Mouse (Mus musculus) limb, embryonic 12.5 days (tissue): ENCODE measurements around the gene Olfr1465. TPM values are rescaled to one million over a fixed set of nuclear protein-coding genes. Genes with fewer than 3 reads are reported as not detected.

ENCODE experiments used
- ATAC-seq: fragments of 200-750 bp; cut with Nextera tagmentation; 2 replicates; pipeline ENCODE4 v1.8.0; 2017; ENCODE audit warnings: low read depth, moderate TSS enrichment; ENCODE audit not compliant: insufficient number of reproducible peaks, insufficient read depth, low FRiP score, low TSS enrichment
- H3K27ac ChIP-seq: fragments of 300-500 bp; sonication (generic); 2 replicates; pipeline ENCODE4 v1.5.1; 2016; ENCODE audit warnings: mild to moderate bottlenecking, moderate library complexity
- H3K27me3 ChIP-seq: fragments of 300-500 bp; sonication (generic); 2 replicates; pipeline ENCODE4 v1.6.1; 2016; ENCODE audit warnings: mild to moderate bottlenecking, moderate library complexity
- H3K36me3 ChIP-seq: fragments of 300-500 bp; sonication (generic); 2 replicates; pipeline ENCODE4 v1.6.1; 2016; ENCODE audit warnings: mild to moderate bottlenecking, moderate library complexity
- H3K4me1 ChIP-seq: fragments of 300-500 bp; sonication (generic); replicated peaks from 2 replicates; pipeline ENCODE4 v1.6.1; 2016
- H3K4me2 ChIP-seq: fragments of 300-500 bp; sonication (generic); 2 replicates; pipeline ENCODE4 v1.6.1; 2016; ENCODE audit warnings: mild to moderate bottlenecking, moderate library complexity
- H3K4me3 ChIP-seq: fragments of 300-500 bp; sonication (generic); replicated peaks from 2 replicates; pipeline ENCODE4 v1.5.1; 2016; ENCODE audit warnings: mild to moderate bottlenecking
- H3K9ac ChIP-seq: fragments of 300-500 bp; sonication (generic); replicated peaks from 2 replicates; pipeline ENCODE4 v1.6.1; 2016; ENCODE audit warnings: mild to moderate bottlenecking, moderate library complexity
- H3K9me3 ChIP-seq: fragments of 300-500 bp; sonication (generic); 2 replicates; pipeline ENCODE4 v1.6.1; 2016; ENCODE audit warnings: mild to moderate bottlenecking, moderate library complexity
- WGBS: fragments of 180-500 bp; shearing (Covaris S2); methylation state at CpG from one replicate; pipeline ENCODE4 v1.1.7; 2016; 5-methylcytosine and 5-hydroxymethylcytosine counted together
- polyA plus RNA-seq: library from polyadenylated mRNA; unstranded; fragments of >200 nt; fragmentation: Nextera tagmentation; extraction: Ambion mirVana; gene quantifications from 2 replicates; pipeline ENCODE4 v1.2.1, GENCODE M21; 2016

Gene Olfr1465
- not detected in 2 replicates for polyA plus RNA-seq

DNA sequence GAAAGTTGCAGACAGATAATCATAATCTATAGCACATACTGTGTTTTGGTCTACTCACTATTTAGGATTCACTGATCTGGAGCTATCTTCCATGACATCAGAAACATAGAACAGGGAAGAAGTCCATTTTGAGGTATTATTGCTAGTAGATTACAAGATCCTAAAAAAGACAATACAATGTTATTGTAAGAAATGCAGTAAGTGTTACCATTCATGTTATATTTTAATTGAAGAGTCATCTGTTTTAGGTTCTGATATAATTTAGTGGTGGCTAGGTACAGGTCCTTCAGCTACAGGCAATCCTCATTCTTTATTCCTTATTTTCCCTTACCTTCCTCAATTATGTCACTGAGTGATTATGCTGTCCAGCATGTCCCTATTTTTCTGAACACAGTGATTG lies at the start of gene Olfr1465:
Gene Olfr1465 (minus strand): TSS at position 101 of the 400 bp plus-strand sequence.
- no peak for ATAC-seq
- Histone ChIP-seq H3K4me2 (no peak within 1 kb of the TSS), H3K27ac (no peak within 1 kb of the TSS), H3K4me1 (no peaks in the 10 kb centered on the region), H3K9me3 (peaks cover 7% of the 10 kb centered on the region; the same call in 1 of the 2 replicates), H3K4me3 (no peak within 1 kb of the TSS), H3K27me3 (no peaks in the 10 kb centered on the region), H3K9ac (no peak within 1 kb of the TSS), H3K36me3 (no peaks in the 10 kb centered on the region)

DNA sequence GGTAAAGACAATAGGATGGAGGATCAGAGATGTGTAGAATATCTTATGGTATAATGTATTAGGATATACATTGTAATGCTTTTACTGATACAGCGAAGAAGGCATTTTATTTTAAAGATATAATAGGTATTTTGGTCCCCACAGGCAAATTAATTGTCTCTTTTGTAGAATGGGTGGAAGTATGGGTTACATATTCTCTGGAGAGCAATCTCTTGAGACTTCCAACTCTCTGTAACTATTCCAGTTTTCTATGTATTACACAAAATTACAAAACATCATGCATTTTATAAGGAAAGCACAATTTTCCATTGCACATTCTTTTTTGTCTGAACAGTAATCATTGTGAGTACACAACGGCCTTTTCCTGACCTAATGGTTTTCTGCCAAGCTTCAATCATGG lies 46.6 kb upstream of the Olfr1465 start, which contains the start of gene Olfr1467:
Gene Olfr1467 (plus strand): TSS at position 301 of the 400 bp plus-strand sequence.
- Histone ChIP-seq H3K36me3 (no peaks in the 10 kb centered on the region), H3K4me1 (no peaks in the 10 kb centered on the region), H3K27ac (no peak within 1 kb of the TSS), H3K4me3 (no peak within 1 kb of the TSS), H3K9ac (no peak within 1 kb of the TSS), H3K27me3 (no peaks in the 10 kb centered on the region), H3K4me2 (no peak within 1 kb of the TSS), H3K9me3 (peaks cover 15% of the 10 kb centered on the region)
- no peak for ATAC-seq
- 70% methylated on average over 2 of the region's 2 CpGs for WGBS

- Histone ChIP-seq H3K9me3 (peaks cover 15% of the 10 kb centered on the region; the same call in 1 of the 2 replicates), H3K36me3 (no peaks in the 10 kb centered on the region), H3K4me1 (no peaks in the 10 kb centered on the region), H3K27ac (no peak within 1 kb of the TSS), H3K27me3 (no peaks in the 10 kb centered on the region), H3K4me2 (no peak within 1 kb of the TSS), H3K9ac (no peak within 1 kb of the TSS), H3K4me3 (no peak within 1 kb of the TSS)
- WGBS: 84% methylated on average over 2 of the region's 2 CpGs
- ATAC-seq: no peak
Measured at GRCm38 (mm10) chr19:13338562-13338961, 23.2 kb upstream of the Olfr1465 start, which contains the start of gene Olfr1466. Gene Olfr1466 (plus strand): TSS chr19:13338862.

Other genes with a start within 250 kb of the Olfr1465 start
- not detected in 2 replicates for gene Olfr1457, start 217.7 kb downstream of the Olfr1465 start, polyA plus RNA-seq
- not detected in 2 replicates for gene Olfr1458, start 208.8 kb downstream of the Olfr1465 start, polyA plus RNA-seq
- gene Olfr1459, start 166.0 kb downstream of the Olfr1465 start, polyA plus RNA-seq: not detected in 2 replicates
- not detected in 2 replicates for gene Olfr1461, start 152.5 kb downstream of the Olfr1465 start, polyA plus RNA-seq
- not detected in 2 replicates for gene Olfr1462, start 129.8 kb downstream of the Olfr1465 start, polyA plus RNA-seq
- not detected in 2 replicates for gene Olfr1463, start 84.2 kb downstream of the Olfr1465 start, polyA plus RNA-seq
- gene Olfr1466, start 23.3 kb upstream of the Olfr1465 start, polyA plus RNA-seq: not detected in 2 replicates
- not detected in 2 replicates for gene Olfr1467, start 46.7 kb upstream of the Olfr1465 start, polyA plus RNA-seq
- not detected in 2 replicates for gene Olfr1469, start 92.3 kb upstream of the Olfr1465 start, polyA plus RNA-seq
- gene Olfr1471, start 127.9 kb upstream of the Olfr1465 start, polyA plus RNA-seq: not detected in 2 replicates
- gene Olfr1472, start 140.5 kb upstream of the Olfr1465 start, polyA plus RNA-seq: not detected in 2 replicates
- gene Olfr1474, start 154.0 kb upstream of the Olfr1465 start, polyA plus RNA-seq: not detected in 2 replicates
- gene Olfr1475, start 164.7 kb upstream of the Olfr1465 start, polyA plus RNA-seq: not detected in 2 replicates
- not detected in 2 replicates for gene Olfr1477, start 185.0 kb upstream of the Olfr1465 start, polyA plus RNA-seq
- gene Olfr1480, start 212.4 kb upstream of the Olfr1465 start, polyA plus RNA-seq: not detected in 2 replicates